Mouse (Mus musculus): ENCODE measurements around the gene Rab33b.

Rab33b gene

DNA sequence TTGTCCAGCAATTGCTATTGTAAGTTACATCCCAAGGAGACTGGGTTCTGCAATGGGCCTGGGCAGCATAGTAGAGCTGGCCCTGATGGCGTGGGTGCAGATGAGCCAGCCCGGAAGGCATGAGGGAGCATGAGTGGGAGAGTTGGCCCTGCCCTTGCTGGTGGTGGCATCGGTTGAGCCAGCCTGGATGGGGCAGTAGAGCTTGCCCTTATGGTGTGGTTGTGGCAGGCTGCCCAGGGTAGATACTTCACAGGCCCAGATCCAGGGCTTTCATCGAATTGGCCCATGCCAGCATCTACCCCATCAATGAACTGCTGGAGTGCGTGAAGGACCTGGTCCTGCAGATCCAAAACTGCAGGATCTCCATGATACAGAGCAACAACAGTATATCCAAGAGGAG lies 28.3 kb downstream of the Rab33b start:
- no peak for DNase-seq (ENCODE audit: low spot score in 2 of 2)

- DNase-seq (ENCODE audit: low spot score in 2 of 2): no peak
These were observed 33.7 kb downstream of the Rab33b start for GRCm38 (mm10) chr3:51517467-51517866.

- DNase-seq (ENCODE audit: low spot score in 2 of 2): no peak
These were observed 34.4 kb downstream of the Rab33b start for GRCm38 (mm10) chr3:51517878-51518762.

GRCm38 (mm10) chr3:51518763-51519121 lies 35.0 kb downstream of the Rab33b start:
- no peak for DNase-seq (ENCODE audit: low spot score in 2 of 2)

- no peak for DNase-seq (ENCODE audit: low spot score in 2 of 2)
These were observed 37.5 kb downstream of the Rab33b start for GRCm38 (mm10) chr3:51521262-51521661.

GRCm38 (mm10) chr3:51525186-51525785 lies 41.6 kb downstream of the Rab33b start:
- DNase-seq (ENCODE audit: low spot score in 2 of 2): no peak

DNA sequence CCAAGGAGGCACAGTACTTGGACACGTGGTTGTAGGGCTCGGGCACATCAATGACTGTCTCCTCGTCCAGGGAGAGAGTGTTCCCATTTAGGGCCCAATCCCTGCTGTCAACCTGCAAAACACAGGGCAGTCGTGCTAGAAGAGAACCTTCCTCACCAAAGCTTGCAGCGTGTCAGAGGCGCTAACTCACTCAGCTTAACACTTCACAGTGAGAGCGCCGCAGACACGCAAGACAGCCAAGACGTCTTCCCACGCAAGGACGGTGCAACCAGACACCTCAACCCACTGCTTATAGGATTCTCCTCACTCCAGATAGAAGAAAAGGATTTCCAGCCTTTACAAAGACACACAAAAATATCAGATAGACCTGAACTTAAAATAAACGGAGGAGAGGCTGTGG lies 43.2 kb downstream of the Rab33b start:
- peak in 1 of 2 experiments; percentile 38 for DNase-seq (ENCODE audit: low spot score in 2 of 2)

DNA sequence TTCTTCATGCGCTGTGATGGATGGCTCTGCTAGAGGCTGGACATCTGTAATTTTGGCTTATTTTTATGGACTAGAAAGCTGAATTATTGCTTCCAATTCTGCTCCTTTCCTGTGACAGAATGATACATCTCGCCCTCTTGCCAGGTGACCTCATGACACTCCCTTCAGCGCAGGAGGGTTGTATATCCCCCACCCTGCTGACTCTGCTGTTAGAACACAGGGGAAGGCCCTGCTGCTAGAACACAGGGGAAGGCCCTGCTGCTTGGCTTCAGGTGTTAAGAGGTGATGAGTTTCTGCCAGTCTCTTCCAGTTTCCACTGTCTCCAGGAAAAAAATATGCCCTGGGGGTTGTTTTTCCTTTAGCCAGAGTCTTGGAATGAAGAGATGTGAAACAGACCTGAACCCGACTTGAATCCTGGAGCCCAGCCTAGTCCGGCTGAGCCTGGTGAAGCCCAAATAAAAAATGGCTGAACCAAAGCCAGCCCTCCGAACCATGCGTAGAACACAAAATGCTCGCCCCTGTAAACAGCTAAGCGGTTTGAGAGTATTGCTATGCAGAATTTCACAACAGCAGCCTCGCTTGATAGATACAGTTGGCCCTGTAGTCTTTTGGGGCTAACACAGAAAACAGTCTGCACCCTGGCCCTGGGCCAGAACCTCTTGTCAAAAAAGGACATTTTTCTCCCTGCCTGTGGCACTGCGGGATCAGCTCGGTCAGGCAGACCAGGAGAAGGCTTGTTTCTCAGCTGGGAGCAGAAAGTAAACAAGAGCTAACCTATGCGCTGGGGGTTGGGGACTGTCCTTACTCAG lies 48.0 kb downstream of the Rab33b start:
- DNase-seq (ENCODE audit: low spot score in 2 of 2): peak in 1 of 2 experiments; percentile 46

DNA sequence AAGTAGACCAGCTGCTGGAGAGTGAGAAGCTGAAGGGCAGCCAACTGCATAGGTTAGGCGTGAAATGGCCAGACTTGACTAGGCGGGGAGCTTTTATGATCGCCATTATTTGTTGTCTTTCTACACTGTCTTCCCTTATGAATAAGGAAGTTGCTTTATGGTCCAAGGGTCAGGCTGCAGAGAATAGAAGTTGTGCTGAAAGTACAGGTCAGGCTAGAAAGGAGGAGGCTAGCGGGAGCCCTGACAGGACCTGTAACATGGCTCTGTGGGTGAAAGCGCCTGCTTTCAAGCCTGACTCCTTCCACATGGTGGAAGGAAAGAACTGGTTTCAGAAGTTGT lies 48.5 kb downstream of the Rab33b start:
- DNase-seq (ENCODE audit: low spot score in 2 of 2): no peak

- DNase-seq (ENCODE audit: low spot score in 2 of 2): no peak
These were observed 49.9 kb downstream of the Rab33b start for GRCm38 (mm10) chr3:51533573-51533972.

DNA sequence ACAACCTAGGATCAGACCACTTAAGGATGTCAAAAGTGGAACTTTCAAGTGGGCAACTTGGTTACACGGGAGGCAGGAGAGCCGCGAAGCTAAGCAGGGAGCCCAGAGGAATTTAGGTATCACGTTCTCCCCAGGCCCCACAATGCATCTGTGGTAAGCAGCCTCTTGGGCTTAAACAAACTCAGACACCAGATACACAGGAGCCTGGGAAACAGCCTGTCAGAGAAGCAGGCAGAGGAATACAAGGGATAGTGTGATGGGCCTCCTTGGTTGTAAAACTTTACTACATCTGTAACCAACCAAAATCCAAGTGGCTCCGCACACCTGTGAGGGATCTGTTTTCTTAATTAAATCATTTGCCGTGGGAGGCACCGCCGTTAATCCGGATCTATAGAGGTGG lies 50.3 kb downstream of the Rab33b start:
- DNase-seq (ENCODE audit: low spot score in 2 of 2): no peak

- DNase-seq (ENCODE audit: low spot score in 2 of 2): peak in 1 of 2 experiments; percentile 53
These were observed 56.1 kb downstream of the Rab33b start for GRCm38 (mm10) chr3:51539567-51540408.

GRCm38 (mm10) chr3:51540659-51541058 lies 56.9 kb downstream of the Rab33b start:
- DNase-seq (ENCODE audit: low spot score in 2 of 2): no peak

GRCm38 (mm10) chr3:51544442-51545128 lies 60.9 kb downstream of the Rab33b start:
- no peak for DNase-seq (ENCODE audit: low spot score in 2 of 2)

Data from frontal cortex, postnatal 10 days (tissue).